Mouse (Mus musculus) naive thymus-derived CD4-positive, alpha-beta T cell, adult 2 months (primary cell): ENCODE measurements around the gene Dcaf4.
A peak's percentile ranks its signal among the peaks of the same experiment; 100 is the strongest.

Experiments used
- DNase-seq: peaks from one replicate; pipeline ENCODE4 v3.0.0-alpha.2; 2011; ENCODE audit warnings: low read depth

Dcaf4 gene

DNA sequence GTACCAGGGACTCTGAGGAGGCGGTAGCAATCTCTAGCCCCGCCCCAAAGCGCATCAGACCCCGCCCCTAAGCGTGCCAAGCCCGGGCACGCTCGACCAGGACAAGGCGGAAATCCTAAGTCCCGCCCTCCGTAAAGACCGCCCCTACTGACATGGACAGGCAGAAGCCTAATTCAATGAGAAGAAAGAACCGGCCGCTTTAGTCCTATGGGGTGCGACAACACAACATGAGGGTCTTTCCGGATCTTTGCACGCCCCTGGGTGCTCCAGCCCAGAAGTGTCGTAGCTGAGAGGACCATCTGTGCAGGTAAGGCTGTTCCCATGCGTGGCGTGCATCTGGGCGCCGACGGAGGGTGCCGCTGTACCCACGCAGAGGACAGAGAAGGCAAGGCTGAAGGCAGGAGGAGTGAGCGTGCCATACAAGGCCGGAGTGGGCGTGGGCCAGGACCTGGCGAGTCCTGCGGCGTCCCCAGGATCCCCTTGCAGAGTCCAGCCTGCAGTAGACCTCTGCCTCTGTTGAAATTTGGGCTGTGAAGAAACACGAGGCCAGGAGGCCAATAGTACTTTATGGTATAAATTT is at the start of gene Dcaf4:
Dcaf4 (plus strand) TSS at position 156 of the 580 bp plus-strand sequence.
- DNase-seq: peak; percentile 95

DNA sequence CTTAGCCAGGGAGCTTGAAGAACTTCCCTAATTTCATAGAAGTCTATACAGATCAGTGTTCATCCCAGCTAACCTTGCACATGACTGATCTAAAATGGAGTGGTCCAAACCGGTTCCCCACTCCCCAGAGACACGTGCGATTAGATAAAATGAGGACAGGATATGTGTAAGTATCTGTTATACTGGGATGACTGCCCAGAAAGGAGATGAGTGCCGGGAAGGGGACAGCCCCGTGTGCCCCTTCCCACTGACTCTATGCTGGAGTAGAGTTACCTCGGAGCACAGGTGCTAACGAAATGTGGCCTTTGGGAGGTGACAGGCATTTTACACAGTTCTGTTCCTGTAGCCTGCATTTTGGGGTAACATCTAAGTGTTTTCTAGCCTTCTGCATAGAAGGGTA is 48.5 kb upstream of the Dcaf4 start:
- DNase-seq: no peak

DNA sequence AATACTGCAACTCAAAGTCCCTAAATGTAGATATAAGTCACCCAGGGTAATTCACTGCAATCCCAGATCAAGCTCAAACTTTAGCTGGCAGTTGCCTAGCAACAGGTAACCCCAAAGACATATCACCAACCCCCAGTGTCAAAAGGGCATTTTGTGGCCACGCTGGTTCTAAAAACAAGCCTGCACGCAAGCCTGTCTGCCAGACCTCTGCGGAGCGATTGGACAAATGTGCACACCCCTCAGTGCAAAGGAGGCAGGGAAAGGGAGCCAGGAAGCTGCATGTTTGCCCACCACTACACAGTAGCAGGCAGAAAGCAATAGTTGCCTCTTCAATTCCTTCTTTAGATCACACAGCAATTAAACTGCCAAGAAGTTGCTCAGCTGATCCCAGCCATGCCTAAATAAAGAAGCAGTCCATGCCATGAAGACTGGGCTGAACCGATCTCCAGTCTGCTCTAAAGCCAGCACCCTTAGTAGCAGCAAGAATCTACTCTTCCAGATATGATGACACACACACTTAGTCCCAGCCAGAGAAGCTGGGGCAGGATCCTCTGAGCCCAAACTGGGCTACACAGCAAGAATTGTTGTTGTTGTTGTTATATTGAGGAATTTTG is 46.2 kb upstream of the Dcaf4 start:
- DNase-seq: no peak

DNA sequence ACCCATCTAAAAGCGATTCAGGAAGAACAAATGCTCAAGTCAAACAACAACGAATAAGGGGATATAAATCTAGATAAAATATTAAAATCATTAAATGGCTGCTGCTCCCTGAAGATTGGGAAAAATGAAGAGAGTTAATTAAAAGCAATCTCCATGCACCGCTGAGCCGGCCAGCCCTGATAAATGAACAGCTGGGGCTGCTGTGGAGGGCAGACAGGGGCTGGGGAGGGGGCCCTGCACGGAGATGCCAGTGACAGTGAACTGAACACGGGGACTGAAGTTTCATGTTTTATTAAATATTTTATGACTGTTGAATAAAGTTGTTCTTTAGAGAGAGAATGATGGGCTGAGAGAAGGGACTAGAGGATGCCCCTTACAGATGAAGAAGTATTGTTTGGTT is 44.8 kb upstream of the Dcaf4 start:
- DNase-seq: no peak

DNA sequence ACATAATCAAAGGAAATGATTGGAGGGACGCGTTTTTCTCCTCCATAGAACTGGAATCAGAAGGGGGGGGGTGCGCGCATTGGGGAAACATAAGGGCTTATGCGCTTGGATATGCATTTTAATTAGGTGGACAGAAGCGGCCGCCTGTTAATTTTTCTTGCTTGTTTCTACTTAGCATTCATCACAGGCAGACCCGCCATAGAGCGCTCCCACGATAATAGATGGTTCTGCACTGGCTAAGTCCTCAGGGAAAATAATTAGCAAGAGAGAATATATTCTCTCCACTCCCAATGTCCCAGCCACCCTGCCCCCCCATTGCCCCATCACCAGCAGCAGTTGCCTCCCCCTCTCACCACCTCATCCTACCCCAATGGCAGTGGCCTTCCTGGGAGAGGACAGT is 44.0 kb upstream of the Dcaf4 start:
- no peak for DNase-seq

DNA sequence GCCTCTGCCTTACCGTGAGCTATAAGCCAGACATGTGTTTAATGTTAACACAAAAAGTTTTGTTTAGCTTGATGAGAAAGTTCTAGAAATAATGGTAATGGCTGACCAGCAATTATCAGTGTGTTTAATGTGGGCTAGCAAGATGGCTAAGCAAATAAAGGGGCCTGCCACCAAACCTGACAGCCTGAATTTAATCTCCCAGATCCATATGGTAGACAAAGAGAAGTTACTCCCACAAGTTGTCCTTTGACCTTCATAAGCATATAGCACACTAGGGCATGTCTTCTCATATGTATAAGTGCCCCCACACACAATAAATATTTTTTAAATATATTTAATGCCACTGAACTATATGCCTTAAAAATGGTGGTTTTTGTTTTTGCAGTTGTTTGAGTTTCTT is 41.1 kb upstream of the Dcaf4 start:
- no peak for DNase-seq

DNA sequence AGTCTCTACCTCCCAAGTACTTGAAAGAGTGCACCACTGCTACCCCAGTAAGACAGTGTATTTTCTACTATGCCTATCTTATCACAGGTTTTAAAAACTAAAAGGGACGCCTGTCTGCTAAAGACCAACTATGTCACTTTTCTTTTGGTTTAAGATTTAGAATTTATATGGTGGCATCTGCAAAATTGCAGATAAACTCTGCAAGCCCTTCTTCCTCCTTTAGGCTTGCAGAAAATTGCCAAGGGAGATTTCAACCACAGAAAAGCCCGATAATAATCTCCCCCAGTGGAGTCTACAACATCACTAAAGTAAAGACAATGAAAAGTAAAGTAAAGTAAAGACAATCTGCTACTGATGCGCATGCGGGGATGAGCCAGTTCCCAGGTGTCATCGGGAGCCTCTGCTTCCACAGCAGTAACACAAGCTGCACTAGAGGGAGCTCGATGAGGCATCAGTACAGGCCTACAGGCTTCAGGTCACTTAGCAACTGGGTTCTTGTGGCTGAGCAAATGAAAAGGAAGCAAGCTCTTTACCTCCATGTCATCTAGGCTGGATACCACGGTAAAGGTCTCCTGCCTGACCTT is 40.4 kb upstream of the Dcaf4 start:
- no peak for DNase-seq

DNA sequence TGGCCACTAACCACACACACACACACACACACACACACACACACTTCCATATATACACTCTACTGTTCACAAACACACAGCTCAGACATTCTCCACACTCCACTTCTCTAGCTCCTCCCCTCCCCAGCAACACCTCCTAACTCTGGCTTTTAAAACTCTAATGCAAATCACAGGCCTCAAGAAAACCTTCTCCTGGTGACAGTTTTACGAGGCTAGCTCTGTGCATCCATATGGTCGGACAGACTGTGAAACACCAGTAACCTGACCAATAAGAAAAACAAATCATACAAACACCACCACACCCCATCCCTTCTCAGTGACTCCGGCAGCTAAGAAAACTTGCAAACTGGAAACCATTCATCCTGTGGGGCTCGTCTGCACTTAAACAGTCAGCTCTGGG is 38.8 kb upstream of the Dcaf4 start:
- no peak for DNase-seq

DNA sequence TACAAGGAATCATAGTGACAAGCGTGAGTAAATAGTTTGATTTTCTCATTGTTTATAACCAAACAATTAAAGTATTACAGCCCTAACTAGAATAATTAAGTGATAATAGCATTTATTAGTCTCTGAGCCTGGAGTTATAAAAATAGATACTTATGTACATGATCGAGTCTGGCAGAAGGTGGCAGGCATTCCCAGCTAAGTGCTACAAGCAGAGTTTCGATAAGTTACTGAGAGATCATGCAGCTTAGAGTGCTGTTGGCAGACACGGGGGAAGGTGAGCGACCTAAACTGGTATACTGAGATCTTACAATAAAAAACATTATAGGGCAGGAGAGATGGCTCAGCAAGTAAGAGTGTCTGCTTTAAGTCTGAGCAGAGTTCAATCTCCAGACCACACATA is 36.6 kb upstream of the Dcaf4 start:
- DNase-seq: no peak

DNA sequence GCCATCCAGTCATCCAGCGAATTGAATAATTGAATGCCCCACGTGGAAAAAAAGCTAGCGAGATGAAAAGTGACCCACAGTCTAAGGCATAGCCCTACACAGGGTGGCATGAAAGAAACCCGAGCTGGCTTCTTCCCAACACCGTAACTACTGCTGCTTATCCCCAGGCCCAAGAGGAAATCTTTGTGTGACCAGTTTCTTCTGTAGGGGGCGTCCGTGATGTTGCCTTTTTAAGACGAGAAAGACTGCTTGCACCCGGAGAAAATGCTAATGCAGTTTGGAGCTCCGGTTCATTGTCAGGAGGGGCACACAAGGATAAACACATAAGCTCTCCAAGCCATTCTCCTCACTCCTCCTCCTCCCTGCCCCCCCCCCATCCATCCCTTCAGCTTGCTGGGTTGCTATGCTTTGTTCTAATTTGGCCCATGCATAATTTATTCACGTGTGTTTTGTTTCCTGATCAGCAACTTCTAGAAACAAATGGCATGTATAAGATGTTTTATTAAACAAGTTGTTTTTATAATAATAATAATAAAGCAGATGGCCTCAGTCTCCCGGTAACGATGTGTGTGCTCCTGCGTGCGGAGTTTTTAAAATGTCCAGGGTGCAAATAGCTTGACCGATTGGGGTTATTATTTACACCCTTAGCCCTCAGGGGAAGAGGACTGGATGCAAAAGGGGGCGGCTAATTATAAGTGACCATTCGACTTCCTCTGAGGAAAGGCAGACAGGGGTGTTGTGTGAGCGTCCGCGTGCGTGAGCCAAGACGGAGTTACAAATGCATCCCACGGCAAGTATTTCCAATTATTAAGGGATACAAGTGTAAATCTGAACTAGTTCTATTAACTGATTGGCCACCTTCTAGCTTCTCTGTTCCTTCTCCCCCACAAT is 35.2 kb upstream of the Dcaf4 start:
- DNase-seq: no peak

DNA sequence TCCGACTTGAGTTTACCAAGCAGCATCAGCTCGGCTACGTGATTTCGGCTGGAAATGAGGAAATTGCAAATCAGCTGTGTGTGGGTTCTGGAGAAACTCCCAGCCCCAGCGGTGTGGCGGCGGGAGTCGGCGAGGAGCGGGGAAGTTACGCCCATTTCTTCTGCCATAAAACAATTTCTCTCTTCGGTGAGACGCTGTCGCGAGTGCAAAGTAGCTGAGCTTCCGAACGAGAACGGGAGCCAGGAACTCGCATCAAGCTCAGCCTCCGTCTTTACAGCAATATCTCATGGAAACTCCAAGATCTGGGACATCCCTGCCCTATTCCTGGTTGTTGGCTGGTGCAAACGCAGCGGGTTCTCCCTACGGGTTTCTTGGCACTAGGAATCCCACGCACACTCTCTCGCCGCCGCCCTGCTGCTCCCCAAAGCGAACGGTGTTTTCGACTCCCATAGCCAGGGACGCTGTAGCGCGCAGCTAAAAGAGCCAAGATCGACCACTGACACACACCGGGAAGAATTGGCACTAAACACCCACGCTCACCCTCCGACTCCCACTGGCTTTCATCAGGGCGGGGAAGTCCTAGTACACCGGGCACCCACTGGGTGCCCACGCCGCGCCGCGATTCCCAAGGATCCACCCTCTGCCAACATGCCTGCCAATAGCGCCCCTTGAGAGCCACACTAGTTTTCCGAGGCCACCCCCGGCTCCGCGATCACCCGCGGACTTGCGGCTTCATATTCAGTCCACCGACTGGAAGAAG is 34.2 kb upstream of the Dcaf4 start:
- peak; percentile 44 for DNase-seq

DNA sequence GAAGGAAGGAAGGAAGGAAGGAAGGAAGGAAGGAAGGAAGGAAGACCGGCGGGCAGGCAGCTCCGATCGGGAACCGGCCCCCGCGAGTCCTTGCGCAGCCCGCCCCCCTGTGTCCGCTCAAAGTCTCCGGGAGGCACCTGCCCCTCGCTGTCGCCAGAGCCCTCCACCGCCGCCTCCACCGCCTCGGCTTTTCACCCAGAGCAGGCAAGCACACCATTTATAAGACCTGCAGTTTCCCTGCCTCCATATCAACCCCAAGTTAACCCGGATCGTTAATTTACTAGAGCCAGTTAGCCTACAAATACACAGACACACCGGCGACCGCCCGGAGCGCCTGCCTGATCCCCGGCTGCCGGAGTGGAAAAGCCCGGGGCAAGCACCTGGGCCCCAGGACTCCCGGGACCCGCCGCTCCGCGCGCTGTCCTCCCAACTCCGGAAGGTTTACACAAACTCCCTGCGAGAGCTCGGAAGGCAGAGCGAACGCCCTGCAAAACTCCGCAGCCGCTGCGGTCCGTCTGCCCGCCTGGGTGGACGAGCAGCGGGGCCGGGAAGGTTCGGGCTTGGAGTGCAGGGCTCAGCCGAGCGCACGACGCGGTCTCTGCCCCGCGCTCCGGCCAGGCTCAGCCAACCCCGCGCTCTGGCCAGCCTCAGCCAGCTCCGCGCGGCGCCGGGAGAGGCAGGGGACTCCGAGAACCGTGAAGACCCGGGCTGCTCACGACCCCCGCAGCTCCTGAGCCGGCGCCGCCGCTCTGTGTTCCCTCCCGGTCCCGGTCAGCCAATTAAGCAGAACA is 33.4 kb upstream of the Dcaf4 start:
- peak; percentile 49 for DNase-seq

DNA sequence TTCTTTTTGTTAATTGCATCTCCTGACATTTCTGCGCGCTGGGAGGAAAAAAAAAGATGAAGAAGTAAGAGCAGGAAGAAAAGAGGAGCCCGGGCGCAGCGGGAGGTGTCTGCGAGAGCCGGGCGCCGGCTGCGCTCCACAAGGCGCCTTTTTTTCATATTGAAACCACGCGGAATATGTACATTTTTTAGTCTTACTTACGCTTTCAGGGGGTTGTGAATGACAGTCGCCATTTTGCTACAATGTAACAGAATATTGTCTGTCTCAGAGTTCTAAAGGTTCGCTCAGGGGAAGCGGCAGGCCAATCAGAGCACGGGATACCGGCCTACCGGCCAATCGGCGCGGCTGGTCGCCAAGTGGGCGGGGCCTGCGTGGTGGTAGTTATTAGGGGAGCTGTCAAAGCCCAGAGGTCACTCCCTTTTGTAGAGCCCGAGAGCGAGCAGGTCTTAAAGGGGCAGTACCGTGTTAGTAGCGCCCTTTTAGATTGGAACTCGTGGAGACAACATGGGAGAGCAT is 32.7 kb upstream of the Dcaf4 start, which contains the start of gene Dpf3:
Dpf3 (minus strand) TSS at position 241 of the 516 bp plus-strand sequence.
- DNase-seq: peak; percentile 82

DNA sequence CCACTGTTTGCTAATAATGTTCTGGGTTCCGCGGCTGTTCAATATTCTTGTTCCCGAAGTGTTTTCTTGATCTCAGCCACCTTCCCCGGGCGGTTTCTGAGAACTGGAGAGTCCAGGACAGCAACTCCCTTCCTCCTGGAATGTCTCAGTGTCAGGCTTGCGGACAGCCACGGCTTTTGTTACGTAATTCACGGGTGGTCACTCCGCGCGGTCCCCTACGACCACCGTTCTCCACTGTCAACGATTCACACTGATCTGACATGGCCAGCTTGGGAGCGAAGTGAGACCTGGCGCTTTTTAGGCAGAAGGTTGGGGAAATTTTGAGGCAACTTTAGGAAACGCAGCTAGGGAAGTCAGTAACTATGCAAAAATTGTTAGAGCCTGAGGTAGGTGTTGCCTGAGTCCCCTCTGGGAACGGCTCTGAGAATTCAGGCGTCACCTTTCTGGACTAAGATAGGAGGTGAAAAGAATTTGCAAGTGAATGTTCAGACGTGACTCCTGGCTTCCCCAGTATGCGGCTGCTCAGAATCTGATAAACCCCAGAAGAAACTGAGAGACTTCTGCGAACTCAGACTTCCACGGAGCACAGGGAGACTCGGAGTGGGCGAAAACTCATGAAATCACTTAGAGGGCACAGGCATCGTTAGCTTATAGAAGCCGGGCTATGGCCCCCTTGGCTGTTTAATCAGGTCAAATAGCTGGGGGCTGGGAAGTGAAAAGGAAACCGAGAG is 31.9 kb upstream of the Dcaf4 start:
- DNase-seq: peak; percentile 40

DNA sequence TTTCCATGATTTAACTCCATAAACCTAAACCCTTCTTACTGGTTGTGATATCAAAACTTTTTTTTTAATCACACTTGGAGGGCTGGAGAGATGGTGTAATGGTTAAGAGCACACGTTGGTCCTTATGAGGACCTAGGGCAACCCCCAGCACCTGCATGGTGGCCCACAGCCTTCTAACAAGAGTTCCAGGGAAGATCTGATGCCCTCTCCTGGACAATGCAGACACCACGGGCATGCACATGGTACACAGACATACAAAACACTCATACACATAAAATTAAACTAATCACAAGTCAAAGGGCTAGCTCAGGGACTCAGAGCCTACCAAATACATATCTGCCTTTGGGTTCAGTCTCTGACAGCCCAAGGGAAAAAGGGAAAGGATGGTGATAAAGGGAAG is 30.5 kb upstream of the Dcaf4 start:
- no peak for DNase-seq

DNA sequence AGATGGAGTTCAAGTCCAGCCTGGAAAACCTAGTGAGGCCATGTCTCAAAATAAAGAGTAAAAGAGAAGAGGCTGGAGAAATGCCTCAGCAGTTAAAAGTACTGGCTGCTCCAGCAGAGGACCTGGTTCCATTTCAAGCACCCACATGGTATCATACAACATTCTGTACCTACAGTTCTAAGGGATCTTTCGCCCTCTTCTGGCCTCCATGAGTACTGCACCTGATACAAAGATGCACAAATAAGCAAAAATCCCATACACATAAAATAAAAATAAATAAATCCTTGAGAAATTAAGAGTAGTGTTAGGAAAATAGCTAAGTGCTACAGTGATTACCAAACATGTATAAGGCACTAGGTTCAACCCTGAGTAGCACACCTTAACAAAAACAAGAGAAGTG is 28.7 kb upstream of the Dcaf4 start:
- peak; percentile 58 for DNase-seq

DNA sequence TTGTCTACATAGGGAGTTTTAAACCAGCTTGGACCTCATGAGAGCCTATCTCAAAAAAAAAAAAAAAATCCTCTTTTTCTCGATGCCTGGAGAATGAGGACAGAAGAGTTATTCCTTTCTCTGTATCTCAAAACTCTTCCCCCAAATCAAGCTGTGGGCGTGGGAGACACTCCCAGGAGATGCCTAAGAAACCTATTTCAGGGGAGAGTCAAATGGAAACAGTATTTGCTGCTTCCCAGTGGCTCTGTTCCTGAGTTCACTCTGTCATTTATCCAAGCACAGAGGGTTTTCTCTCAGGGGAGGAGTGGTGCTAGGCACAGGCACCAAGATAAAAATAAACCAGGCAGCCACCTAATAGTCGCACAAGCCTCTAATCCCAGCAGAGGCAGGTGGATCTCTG is 27.5 kb upstream of the Dcaf4 start:
- no peak for DNase-seq

DNA sequence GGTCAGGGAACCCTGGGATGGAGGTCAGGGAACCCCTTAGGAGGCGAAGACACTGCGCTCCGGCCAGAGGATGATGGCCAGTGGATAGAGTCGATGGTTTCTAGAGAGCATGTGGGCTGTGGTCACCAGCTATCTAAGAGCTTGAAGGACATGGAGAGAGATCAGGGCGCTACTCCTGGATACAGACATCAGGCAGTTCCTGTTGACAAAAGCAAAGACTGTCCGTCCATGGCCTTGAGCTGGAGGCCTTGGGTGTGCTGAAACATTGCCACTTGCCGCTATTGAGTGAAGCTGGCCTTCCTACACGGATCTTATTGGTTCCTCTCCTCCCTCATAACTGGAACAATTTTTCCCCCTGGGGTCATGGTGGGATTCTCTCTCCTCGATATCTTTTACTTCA is 26.1 kb upstream of the Dcaf4 start:
- no peak for DNase-seq

DNA sequence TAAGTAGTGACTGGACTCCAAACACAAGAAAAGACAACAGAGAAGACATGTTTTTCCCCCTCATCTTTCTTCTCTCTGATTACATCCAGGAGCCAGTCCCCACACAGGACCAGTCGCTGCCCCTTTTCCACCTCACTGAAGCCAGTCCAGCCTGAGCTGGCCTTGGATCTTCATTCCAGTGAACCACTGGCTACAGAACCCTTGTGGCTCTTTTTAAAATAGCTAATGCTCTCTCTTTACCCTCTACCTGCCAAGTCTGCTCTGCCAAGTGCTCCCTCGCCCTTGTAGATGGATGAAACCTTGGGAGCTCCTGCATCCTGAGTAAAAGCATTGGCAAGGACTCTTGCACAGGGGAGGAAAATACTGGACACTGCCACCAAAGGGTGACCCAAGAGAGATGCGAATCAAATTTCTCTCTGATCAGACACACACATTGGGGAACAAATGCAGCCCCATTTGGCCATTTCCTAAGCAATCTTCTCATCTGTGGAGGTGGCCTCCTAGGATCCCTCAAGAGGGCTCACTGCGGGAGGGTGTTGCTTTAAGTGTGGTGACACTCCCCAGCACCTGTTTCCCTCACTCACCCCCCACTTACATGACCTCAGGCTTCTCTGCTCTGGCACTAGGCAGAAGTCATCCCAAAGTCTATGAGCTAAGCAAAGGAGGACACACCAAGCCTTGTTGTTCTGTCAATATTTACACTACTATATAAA is 24.9 kb upstream of the Dcaf4 start:
- DNase-seq: no peak

DNA sequence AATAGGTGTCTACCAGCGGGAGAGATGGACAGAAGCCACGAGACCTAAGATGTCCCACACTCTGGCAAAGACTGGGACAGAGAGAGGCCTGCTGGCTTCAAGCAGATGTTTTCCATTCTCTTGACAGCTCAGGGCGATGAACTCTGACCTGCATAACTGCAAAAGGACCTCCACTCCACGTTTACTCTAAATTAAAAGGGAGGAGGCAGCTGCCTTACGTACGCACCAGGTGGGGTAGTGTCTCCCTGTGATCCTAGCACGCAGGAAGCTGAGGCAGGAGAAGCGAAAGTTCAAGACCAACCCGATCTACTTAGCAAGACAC is 24.3 kb upstream of the Dcaf4 start:
- no peak for DNase-seq
